Mouse (Mus musculus) intestine, embryonic 14.5 days (tissue): Measurements from ENCODE around the gene Bdnf. TPM values are rescaled to one million over a fixed set of nuclear protein-coding genes. Genes with fewer than 3 reads are reported as not detected.

Experiments
- ATAC-seq: fragments of 200-750 bp; cut with Nextera tagmentation; replicated peaks from 2 replicates; pipeline ENCODE4 v1.8.0; 2017; ENCODE audit warnings: low read depth, moderate number of reproducible peaks, moderate TSS enrichment, moderate library complexity; ENCODE audit not compliant: low FRiP score, low TSS enrichment
- DNase-seq: peaks from one replicate; pipeline ENCODE4 v3.0.0-alpha.2; 2018; ENCODE audit warnings: low spot score
- H3K27ac ChIP-seq: fragments of 300-500 bp; sonication (generic); 2 replicates; pipeline ENCODE4 v1.5.1; 2014; ENCODE audit warnings: low read depth, mild to moderate bottlenecking, control low read depth
- H3K27me3 ChIP-seq: fragments of 300-500 bp; sonication (generic); replicated peaks from 2 replicates; pipeline ENCODE4 v1.6.1; 2014; ENCODE audit warnings: low read length, control low read depth; ENCODE audit not compliant: control insufficient read depth, insufficient read depth
- H3K36me3 ChIP-seq: fragments of 300-500 bp; sonication (generic); 2 replicates; pipeline ENCODE4 v1.6.1; 2014; ENCODE audit warnings: low read length, control low read depth; ENCODE audit not compliant: control insufficient read depth, insufficient read depth
- H3K4me1 ChIP-seq: fragments of 300-500 bp; sonication (generic); replicated peaks from 2 replicates; pipeline ENCODE4 v1.6.1; 2014; ENCODE audit warnings: low read length, control low read depth, mixed read lengths; ENCODE audit not compliant: control insufficient read depth, insufficient read depth
- H3K4me2 ChIP-seq: fragments of 300-500 bp; sonication (generic); 2 replicates; pipeline ENCODE4 v1.6.1; 2014; ENCODE audit warnings: low read length
- H3K4me3 ChIP-seq: fragments of 300-500 bp; sonication (generic); 2 replicates; pipeline ENCODE4 v1.5.1; 2014; ENCODE audit warnings: low read depth, low read length, control low read depth, mixed read lengths
- H3K9ac ChIP-seq: fragments of 300-500 bp; sonication (generic); 2 replicates; pipeline ENCODE4 v1.6.1; 2014; ENCODE audit warnings: mild to moderate bottlenecking, low read length
- H3K9me3 ChIP-seq: fragments of 300-500 bp; sonication (generic); 2 replicates; pipeline ENCODE4 v1.6.1; 2016; ENCODE audit warnings: low read length, control low read depth; ENCODE audit not compliant: control insufficient read depth
- WGBS: fragments of 180-500 bp; shearing (Covaris S2); extraction: QIAGEN DNeasy Blood & Tissue Kit; methylation state at CpG from one replicate; pipeline ENCODE4 v1.1.7; 2014; 5-methylcytosine and 5-hydroxymethylcytosine counted together
- polyA plus RNA-seq: library from polyadenylated mRNA; unstranded; fragments of >200 nt; fragmentation: Nextera tagmentation; extraction: Ambion mirVana; gene quantifications from 2 replicates; pipeline ENCODE4 v1.2.1, GENCODE M21; 2014

Gene Bdnf
- polyA plus RNA-seq, 1 experiment from 2014 or later: 4.2 TPM

DNA sequence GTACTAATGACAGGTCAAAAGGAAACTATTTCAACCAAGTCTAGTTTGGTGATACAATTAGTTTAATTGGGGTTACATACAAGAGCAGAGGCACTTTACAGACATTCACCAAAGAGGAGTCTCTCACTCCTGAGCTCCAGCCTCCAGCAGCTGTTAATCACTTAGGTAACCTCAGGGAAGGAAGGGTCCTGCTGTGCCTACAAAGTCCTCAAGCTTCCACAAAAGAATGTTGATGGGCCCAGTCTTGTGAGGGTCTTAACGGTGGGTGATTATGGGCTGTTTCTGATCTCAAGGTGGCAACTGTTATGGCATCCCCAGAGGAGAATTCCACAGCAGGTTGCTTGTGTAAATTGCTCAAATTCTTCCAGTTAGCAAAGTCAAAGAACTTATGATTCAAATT is 71.7 kb downstream of the Bdnf start:
- 10% methylated on average over 1 of the region's 1 CpGs for WGBS
- Histone ChIP-seq H3K4me2 (no peak overlapping the region), H3K9ac (no peak overlapping the region), H3K36me3 (no peaks in the 10 kb centered on the region), H3K27me3 (no peaks in the 10 kb centered on the region), H3K4me1 (no peaks in the 10 kb centered on the region; the same call in 1 of the 2 replicates), H3K27ac (no peak overlapping the region), H3K4me3 (no peak overlapping the region), H3K9me3 (no peaks in the 10 kb centered on the region)
- DNase-seq (no peak), ATAC-seq (no peak)

DNA sequence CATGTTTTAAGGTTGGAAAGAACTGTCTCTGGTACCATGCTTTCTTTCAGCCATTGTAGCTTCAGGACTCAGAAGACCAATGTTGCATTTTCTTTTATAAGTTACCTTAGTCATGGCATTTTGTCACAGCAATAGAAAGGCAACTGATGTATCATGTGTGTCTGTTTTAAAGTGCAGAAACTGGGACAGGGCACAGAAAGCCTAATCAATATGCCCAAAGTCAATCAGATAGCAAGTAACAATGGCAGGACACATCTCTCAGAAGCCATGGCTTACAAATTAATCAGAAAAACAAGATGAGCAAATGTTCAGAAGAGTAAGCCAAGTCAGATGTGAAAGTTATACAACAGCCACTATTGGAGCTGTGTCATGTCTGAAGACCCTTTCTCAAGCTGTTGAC is 73.9 kb downstream of the Bdnf start:
- Histone ChIP-seq H3K4me2 (no peak overlapping the region), H3K36me3 (no peaks in the 10 kb centered on the region), H3K4me1 (no peaks in the 10 kb centered on the region; the same call in 1 of the 2 replicates), H3K27me3 (no peaks in the 10 kb centered on the region), H3K9ac (no peak overlapping the region), H3K4me3 (no peak overlapping the region), H3K9me3 (no peaks in the 10 kb centered on the region), H3K27ac (no peak overlapping the region)
- DNase-seq: no peak
- no peak for ATAC-seq

DNA sequence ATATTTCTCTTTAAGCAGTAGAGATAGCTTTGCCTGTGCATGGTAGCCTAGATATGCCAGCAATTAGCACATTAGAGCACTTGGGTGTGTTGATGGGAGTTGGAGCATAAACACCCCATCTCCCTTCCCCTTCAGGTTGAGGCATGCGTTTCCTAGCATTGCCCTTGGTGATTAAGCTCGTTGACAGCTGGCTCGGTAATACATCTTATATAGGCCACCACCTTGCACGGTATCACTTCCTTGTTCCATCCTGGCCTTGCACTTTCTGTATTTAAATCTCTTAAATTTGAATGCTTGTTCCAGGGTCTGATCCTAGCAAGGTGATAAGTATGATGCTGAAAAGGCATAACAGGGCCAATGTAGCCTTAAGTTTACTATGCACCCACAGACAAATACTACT is 74.3 kb downstream of the Bdnf start:
- H3K9ac ChIP-seq: no peak overlapping the region
- no peak overlapping the region for H3K27ac ChIP-seq
- H3K4me3 ChIP-seq: no peak overlapping the region
- H3K27me3 ChIP-seq: no peaks in the 10 kb centered on the region
- no peak for ATAC-seq
- H3K36me3 ChIP-seq: no peaks in the 10 kb centered on the region
- no peaks in the 10 kb centered on the region; the same call in 1 of the 2 replicates for H3K4me1 ChIP-seq
- 79% methylated on average over 4 of the region's 4 CpGs for WGBS
- DNase-seq: no peak
- H3K4me2 ChIP-seq: no peak overlapping the region
- H3K9me3 ChIP-seq: no peaks in the 10 kb centered on the region

DNA sequence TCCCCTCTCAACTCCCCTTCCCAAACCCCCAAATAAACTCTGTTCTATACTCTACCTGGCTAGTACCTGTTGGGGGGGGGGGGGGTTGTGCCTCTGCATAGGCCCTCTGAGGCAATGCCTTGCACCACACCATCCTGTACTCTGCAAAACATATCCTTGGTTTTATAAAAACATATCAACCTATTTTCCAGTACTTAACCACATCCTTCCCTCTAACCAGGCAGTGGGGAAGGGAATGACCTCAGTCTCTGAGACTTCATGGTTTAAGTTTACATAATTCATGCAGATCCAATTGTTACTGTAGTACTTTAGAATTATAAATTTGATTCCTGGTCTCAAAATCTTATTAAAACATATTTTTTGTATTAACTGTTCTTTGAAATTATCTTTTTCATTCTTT is 75.5 kb downstream of the Bdnf start:
- ATAC-seq (no peak), DNase-seq (no peak)
- no peaks in the 10 kb centered on the region; the same call in 1 of the 2 replicates for H3K4me1 ChIP-seq
- no peak overlapping the region for H3K4me2 ChIP-seq
- H3K36me3 ChIP-seq: no peaks in the 10 kb centered on the region
- no peaks in the 10 kb centered on the region for H3K9me3 ChIP-seq
- no peak overlapping the region for H3K4me3 ChIP-seq
- no peak overlapping the region for H3K27ac ChIP-seq
- H3K9ac ChIP-seq: no peak overlapping the region
- no peaks in the 10 kb centered on the region for H3K27me3 ChIP-seq

DNA sequence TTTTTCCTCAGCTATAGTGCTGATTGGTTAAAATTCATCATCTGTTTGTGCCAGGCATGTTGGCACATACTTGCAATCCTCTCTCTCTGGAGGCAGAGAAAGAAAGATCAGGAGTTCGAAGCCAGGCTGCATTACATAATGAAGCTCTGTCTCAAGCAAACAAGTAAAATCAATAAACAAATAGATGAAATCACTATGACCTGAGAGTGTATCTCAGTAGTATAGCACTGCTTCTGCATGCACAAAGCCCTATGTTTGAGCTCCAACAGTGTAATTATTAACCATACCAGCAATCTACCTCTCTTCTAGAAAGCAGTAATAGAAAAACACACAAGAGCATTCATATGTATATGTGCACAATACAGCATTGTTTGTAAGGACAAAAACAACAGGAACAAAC is 76.0 kb downstream of the Bdnf start:
- Histone ChIP-seq H3K4me1 (no peaks in the 10 kb centered on the region; the same call in 1 of the 2 replicates), H3K27me3 (no peaks in the 10 kb centered on the region), H3K4me2 (no peak overlapping the region), H3K36me3 (no peaks in the 10 kb centered on the region), H3K27ac (no peak overlapping the region), H3K4me3 (no peak overlapping the region), H3K9ac (no peak overlapping the region), H3K9me3 (no peaks in the 10 kb centered on the region)
- WGBS: 70% methylated on average over 1 of the region's 1 CpGs
- ATAC-seq (peak; percentile 32; the same call in 1 of the 2 replicates), DNase-seq (no peak)

DNA sequence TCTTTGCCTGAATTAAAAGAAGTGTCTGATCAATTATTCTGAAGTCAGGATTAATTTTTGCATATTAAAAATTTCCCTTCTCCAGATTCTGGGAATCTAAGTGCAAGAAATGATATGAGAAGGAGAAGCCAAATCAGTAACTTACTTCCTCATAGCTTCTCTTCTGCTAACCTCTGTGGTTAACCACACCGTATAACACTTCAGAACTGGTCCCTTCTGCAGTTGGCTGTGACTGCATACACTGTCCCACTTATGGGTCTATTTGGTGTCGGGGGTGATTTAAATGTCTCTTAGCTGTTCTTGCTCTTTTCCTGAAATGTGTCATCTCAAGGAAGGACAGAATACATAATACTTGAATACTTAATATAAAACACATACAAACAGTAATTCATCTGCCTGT is 81.8 kb downstream of the Bdnf start:
- Histone ChIP-seq H3K27ac (no peak overlapping the region), H3K27me3 (no peaks in the 10 kb centered on the region), H3K9me3 (no peaks in the 10 kb centered on the region), H3K4me1 (no peaks in the 10 kb centered on the region), H3K36me3 (no peaks in the 10 kb centered on the region), H3K9ac (no peak overlapping the region), H3K4me2 (no peak overlapping the region), H3K4me3 (no peak overlapping the region)
- no peak for ATAC-seq
- DNase-seq: no peak
- 89% methylated on average over 2 of the region's 2 CpGs for WGBS

DNA sequence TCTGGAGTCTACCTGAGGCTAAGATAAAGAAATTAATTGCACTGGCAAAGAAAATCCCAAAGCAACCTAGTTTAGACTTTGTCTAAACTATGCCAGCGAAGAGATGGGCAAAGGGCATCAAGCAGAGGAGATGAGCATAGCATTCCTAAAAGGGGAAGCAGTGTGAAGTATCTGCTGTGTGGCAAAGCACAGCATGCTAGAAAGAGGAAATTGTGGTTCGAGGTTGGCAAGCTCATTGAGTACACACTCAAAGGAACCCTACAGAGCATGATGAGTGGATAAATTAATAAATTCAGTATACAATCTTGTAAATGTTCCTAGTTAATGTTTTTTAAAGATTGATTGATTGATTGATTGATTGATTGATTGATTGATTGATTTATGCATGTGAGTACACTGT is 92.3 kb downstream of the Bdnf start:
- ATAC-seq: no peak
- no peak overlapping the region for H3K27ac ChIP-seq
- no peak for DNase-seq
- H3K4me3 ChIP-seq: no peak overlapping the region
- H3K27me3 ChIP-seq: no peaks in the 10 kb centered on the region
- no peaks in the 10 kb centered on the region for H3K4me1 ChIP-seq
- no peaks in the 10 kb centered on the region for H3K36me3 ChIP-seq
- no peak overlapping the region for H3K9ac ChIP-seq
- WGBS: 80% methylated on average over 2 of the region's 2 CpGs
- no peaks in the 10 kb centered on the region for H3K9me3 ChIP-seq
- no peak overlapping the region for H3K4me2 ChIP-seq

DNA sequence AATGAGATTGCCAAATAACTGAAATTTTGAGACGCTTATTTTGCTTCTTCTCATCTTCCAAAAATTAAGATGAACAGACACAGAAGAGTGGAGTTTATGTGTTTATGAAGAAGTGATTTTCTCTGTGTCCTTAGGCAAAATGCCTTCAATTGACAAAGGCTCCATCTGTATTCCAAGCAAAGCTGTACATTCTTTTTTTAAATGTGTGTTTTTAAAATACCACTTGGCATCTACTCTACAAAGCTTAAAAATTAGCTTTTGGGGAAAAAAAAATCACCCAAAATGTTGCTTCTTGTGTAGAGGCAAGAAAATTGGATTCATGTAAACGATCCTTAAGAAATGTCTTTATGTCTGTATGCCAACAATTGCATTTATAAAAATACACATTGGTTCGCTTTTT is 94.3 kb downstream of the Bdnf start:
- Histone ChIP-seq H3K27ac (no peak overlapping the region), H3K36me3 (no peaks in the 10 kb centered on the region), H3K4me2 (no peak overlapping the region), H3K27me3 (no peaks in the 10 kb centered on the region), H3K4me1 (no peaks in the 10 kb centered on the region), H3K9ac (no peak overlapping the region), H3K9me3 (no peaks in the 10 kb centered on the region), H3K4me3 (no peak overlapping the region)
- DNase-seq: no peak
- no peak for ATAC-seq
- 87% methylated on average over 3 of the region's 3 CpGs for WGBS

DNA sequence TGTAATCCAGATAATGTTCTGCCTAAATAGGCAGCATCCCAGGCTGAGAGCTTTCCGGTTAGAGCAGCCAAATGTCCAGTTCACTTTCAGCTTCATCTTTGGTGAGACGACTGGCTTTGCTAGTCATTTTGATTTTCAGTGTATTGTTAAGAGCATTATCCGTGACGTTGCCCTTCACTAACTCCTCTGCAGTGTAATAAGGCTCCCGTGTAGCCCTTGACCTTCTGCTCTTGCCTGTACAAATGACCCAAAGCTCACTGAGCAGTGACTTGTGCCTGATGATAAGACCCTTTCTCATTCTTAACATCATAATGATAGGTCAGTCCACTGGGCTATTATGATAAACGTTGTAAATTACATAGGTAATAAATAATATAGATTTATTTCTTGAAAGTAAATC is 101.9 kb downstream of the Bdnf start:
- H3K9ac ChIP-seq: no peak overlapping the region
- WGBS: 72% methylated on average over 6 of the region's 6 CpGs
- DNase-seq: no peak
- no peaks in the 10 kb centered on the region for H3K4me1 ChIP-seq
- no peak overlapping the region for H3K4me3 ChIP-seq
- H3K36me3 ChIP-seq: no peaks in the 10 kb centered on the region
- H3K27me3 ChIP-seq: no peaks in the 10 kb centered on the region
- no peak for ATAC-seq
- H3K4me2 ChIP-seq: no peak overlapping the region
- H3K9me3 ChIP-seq: no peaks in the 10 kb centered on the region
- no peak overlapping the region for H3K27ac ChIP-seq
